Mouse (Mus musculus): ENCODE measurements around the gene Slc11a2.
"Not testable (repeated sequence)": the region's sequence is repeated elsewhere in the genome, so short reads cannot be mapped to it uniquely, and the experiment has no call there.

Slc11a2 gene

GRCm38 (mm10) chr15:100351501-100352060 is 73.3 kb downstream of the Slc11a2 start:
- DNase-seq (ENCODE audit: low spot score) = no peak

- DNase-seq (ENCODE audit: low spot score) = no peak
Measured at GRCm38 (mm10) chr15:100349496-100349895, 75.4 kb downstream of the Slc11a2 start.

GRCm38 (mm10) chr15:100346761-100347160 is 78.1 kb downstream of the Slc11a2 start:
- no peak for DNase-seq (ENCODE audit: low spot score)

GRCm38 (mm10) chr15:100345484-100345883 is 79.4 kb downstream of the Slc11a2 start:
- DNase-seq (ENCODE audit: low spot score) = no peak

- not testable (repeated sequence) for DNase-seq (ENCODE audit: low spot score)
Measured at GRCm38 (mm10) chr15:100341314-100341980, 83.4 kb downstream of the Slc11a2 start.
